In genomic region chr10:117629169-117629971, GRCm38 (mm10) we compare ENCODE assay signal across 8 mouse cellular contexts. TPM values are rescaled to one million over a fixed set of nuclear protein-coding genes. Genes with fewer than 3 reads are reported as not detected.
DNase-seq lines count a peak whose midpoint lies in the region; ATAC-seq and TF ChIP-seq lines count a peak whose summit lies in the region.

Gene Cpm, plus strand, starts transcription at chr10:117629500.

- no peaks in the 10 kb centered on the region for H3K36me3 ChIP-seq in forebrain, embryonic 13.5 days (ENCODE audit: poor library complexity, severe bottlenecking)
- no peaks in the 10 kb centered on the region for H3K36me3 ChIP-seq in lung, postnatal 0 days (ENCODE audit: insufficient read depth, low read length)

- no peaks in the 10 kb centered on the region for H3K4me1 ChIP-seq in bone marrow macrophage, adult 2 months (ENCODE audit: control insufficient read depth, insufficient read depth, low read length)
- H3K4me1 ChIP-seq in forebrain, embryonic 13.5 days = peaks cover 15% of the 10 kb centered on the region
- peaks cover 12% of the 10 kb centered on the region; the same call in 1 of the 2 replicates for H3K4me1 ChIP-seq in lung, postnatal 0 days (ENCODE audit: insufficient read depth, low read depth, low read length)

- no peaks in the 10 kb centered on the region for H3K9me3 ChIP-seq in forebrain, embryonic 13.5 days (replicated peaks)
- H3K9me3 ChIP-seq in lung, postnatal 0 days (ENCODE audit: low read length) = no peaks in the 10 kb centered on the region

- no peak for TF ChIP-seq CTCF in bone marrow macrophage, adult 2 months (IDR thresholded peaks at IDR 0.05; ENCODE audit: low read depth, low read length)
- TF ChIP-seq CTCF in lung, postnatal 0 days (IDR thresholded peaks at IDR 0.05) = no peak

- H3K4me3 ChIP-seq in bone marrow macrophage, adult 2 months (ENCODE audit: insufficient read depth, low read length) = peak within 1 kb of the TSS; percentile 51
- peak within 1 kb of the TSS; percentile 45 for H3K4me3 ChIP-seq in forebrain, embryonic 13.5 days
- peak within 1 kb of the TSS; percentile 62 for H3K4me3 ChIP-seq in lung, postnatal 0 days (ENCODE audit: low read depth, low read length)

- peak within 1 kb of the TSS; percentile 59 for H3K9ac ChIP-seq in forebrain, embryonic 13.5 days
- no peak within 1 kb of the TSS; the same call in 1 of the 2 replicates for H3K9ac ChIP-seq in lung, postnatal 0 days (replicated peaks; ENCODE audit: low read depth)

- DNase-seq in CD8-positive naive resting alpha-beta T cell, adult 2 months (ENCODE audit: low read depth in 2 of 2, low spot score in 2 of 2) = peak; percentile 54 to 62
- peak; percentile 80 for DNase-seq in heart, postnatal 36 days
- peak; percentile 26 to 46 for DNase-seq in layer of hippocampus, adult 18-20 months (ENCODE audit: low spot score in 2 of 2)
- DNase-seq in lung, postnatal 0 days (ENCODE audit: low spot score) = peak; percentile 87
- DNase-seq in ovary, postnatal 10 days (ENCODE audit: low spot score) = peak; percentile 60
- peak; percentile 79 for DNase-seq in thymus, postnatal 14 days

- intact Hi-C loops in heart, postnatal 36 days (cut with DNase I) = loop anchor here (5.0 kb wide), 1 partner anchor 48 kb away; no protein-coding TSS in a partner anchor

- peak within 1 kb of the TSS; percentile 90 for H3K4me2 ChIP-seq in forebrain, embryonic 13.5 days
- peak within 1 kb of the TSS; percentile 91 for H3K4me2 ChIP-seq in lung, postnatal 0 days (replicated peaks; ENCODE audit: low read depth, low read length)

- no peak for TF ChIP-seq EP300 in lung, postnatal 0 days (IDR thresholded peaks at IDR 0.05)

- H3K27ac ChIP-seq in bone marrow macrophage, adult 2 months (ENCODE audit: insufficient read depth, low read depth, low read length) = no peak within 1 kb of the TSS
- H3K27ac ChIP-seq in forebrain, embryonic 13.5 days = no peak within 1 kb of the TSS
- H3K27ac ChIP-seq in lung, postnatal 0 days (ENCODE audit: low read length) = 0 out of 2 replicates have a peak within 1 kb of the TSS, but pooled peaks have one; percentile 43

- no peak for TF ChIP-seq POLR2A in bone marrow macrophage, adult 2 months (IDR thresholded peaks at IDR 0.05; ENCODE audit: borderline replicate concordance, low read depth, low read length)

- ATAC-seq in forebrain, embryonic 13.5 days = peak; percentile 94
- peak; percentile 97 for ATAC-seq in lung, postnatal 0 days

- WGBS in forebrain, embryonic 13.5 days = under 1% methylated on average over 68 of the region's 73 CpGs
- WGBS in lung, postnatal 0 days = 0% methylated on average over 50 of the region's 73 CpGs

- peaks cover 55% of the 10 kb centered on the region for H3K27me3 ChIP-seq in forebrain, embryonic 13.5 days
- H3K27me3 ChIP-seq in lung, postnatal 0 days (replicated peaks; ENCODE audit: insufficient read depth, low read length) = no peaks in the 10 kb centered on the region

RNA-seq across cellular contexts. Expression of gene Cpm, which starts in this region (rescaled TPM):
- not detected in 2 replicates for polyA plus RNA-seq in bone marrow macrophage, adult 2 months (2012; ENCODE audit: insufficient read depth, insufficient read length, missing spikeins)
- polyA plus RNA-seq in forebrain, embryonic 13.5 days (2015; fragmentation: Nextera tagmentation; extraction: Ambion mirVana) = 4.3 and 4.7 TPM in 2 replicates
- 1 to 10 TPM; 3.7 to 3.9 TPM for total RNA-seq in heart, postnatal 36 days (2021)
- total RNA-seq in layer of hippocampus, adult 18-20 months (2021) = 10 to 100 TPM in 1 of 2 experiments, 1 to 10 TPM in 1; 8.6 to 10.7 TPM
- 215 and 250 TPM in 2 replicates for polyA plus RNA-seq in lung, postnatal 0 days (2015; fragmentation: Nextera tagmentation; extraction: Ambion mirVana)

Comparison
In these comparisons a context has a peak if more than half of its experiments do, and no peak if none do; other contexts are left out.
1. RNA of gene Cpm (polyA plus RNA-seq): 215 to 250 TPM in lung, postnatal 0 days; 4.3 to 4.7 TPM in forebrain, embryonic 13.5 days and not detected in bone marrow macrophage, adult 2 months; every median in the first group is over 10 times any median in the second.
2. DNase-seq: peak in every context shown above with its lines; median percentile 87 in lung, postnatal 0 days; 80 in heart, postnatal 36 days; 79 in thymus, postnatal 14 days; 60 in ovary, postnatal 10 days; 58 in CD8-positive naive resting alpha-beta T cell, adult 2 months; 36 in layer of hippocampus, adult 18-20 months.
3. Peak in every context shown above with its lines, with median percentiles within 50 percentile points of each other: H3K4me3 ChIP-seq.